Mouse (Mus musculus) E14TG2a.4 (cell line): ENCODE results near the gene Hist1h2ae.
"Not testable (repeated sequence)": the region's sequence is repeated elsewhere in the genome, so short reads cannot be mapped to it uniquely, and the experiment has no call there.

Experiments used
- H3K27me3 ChIP-seq: 2 replicates; pipeline ENCODE4 v1.6.1; 2014; ENCODE audit warnings: low read length, control low read depth; ENCODE audit not compliant: insufficient read depth
- H3K36me3 ChIP-seq: 2 replicates; pipeline ENCODE4 v1.6.1; 2014; ENCODE audit warnings: low read length, control low read depth; ENCODE audit not compliant: insufficient read depth
- H3K4me1 ChIP-seq: replicated peaks from 2 replicates; pipeline ENCODE4 v1.6.1; 2014; ENCODE audit warnings: low read depth, low read length, control low read depth
- H3K4me3 ChIP-seq: replicated peaks from 2 replicates; pipeline ENCODE4 v1.5.1; 2014; ENCODE audit warnings: mild to moderate bottlenecking, low read length
- H3K9me3 ChIP-seq: 2 replicates; pipeline ENCODE4 v1.6.1; 2014; ENCODE audit warnings: low read length, control low read depth
- CTCF ChIP-seq: conservative IDR thresholded peaks from 2 replicates; pipeline ENCODE4 v1.5.1; 2014; ENCODE audit warnings: low read length
- NANOG ChIP-seq: IDR thresholded peaks from 2 replicates; pipeline ENCODE4 v1.6.1; 2014; ENCODE audit warnings: borderline replicate concordance, low read length, mixed read lengths
- POU5F1 ChIP-seq: IDR thresholded peaks from 2 replicates; pipeline ENCODE4 v1.6.1; 2014; ENCODE audit warnings: low read length, borderline replicate concordance

The Hist1h2ae gene

DNA sequence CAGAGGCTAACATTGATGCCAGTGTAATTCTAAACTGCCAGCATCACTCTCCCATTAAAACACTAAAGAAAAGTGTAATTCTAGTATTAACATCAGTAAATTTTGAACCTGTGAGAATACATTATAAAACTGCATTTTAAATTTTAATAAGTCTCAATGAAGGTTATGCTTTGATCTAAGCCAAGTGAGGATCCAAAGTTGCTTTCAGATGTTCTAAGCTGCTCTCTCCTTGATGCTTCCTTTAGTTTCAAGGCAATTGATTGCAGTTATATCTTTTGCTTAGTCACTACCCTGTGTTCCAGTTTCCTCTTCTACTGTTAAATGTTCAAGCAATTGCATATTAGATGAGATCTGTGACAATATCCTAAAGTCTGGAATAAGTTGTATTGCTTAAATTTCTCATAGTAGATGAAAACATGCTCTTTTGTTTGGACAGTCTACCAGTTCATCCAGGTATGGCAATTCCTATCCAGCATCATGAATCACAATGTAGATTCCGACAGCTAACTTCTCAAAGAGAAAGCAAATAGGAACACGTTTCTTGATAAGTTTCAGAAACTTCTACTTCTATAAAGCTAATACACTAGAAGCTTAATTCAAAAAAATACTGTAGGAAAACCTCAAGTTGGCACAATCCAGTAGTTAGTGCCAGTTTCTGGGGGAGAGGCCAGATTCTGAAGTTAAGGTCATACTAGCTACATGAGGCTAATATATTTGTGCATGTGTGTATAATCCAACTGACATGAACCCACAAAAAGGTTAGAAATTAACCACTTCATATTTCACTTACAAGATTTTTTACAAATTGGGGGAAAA, 1.4 kb upstream of the Hist1h2ae start:
- no peaks in the 10 kb centered on the region for H3K27me3 ChIP-seq
- H3K36me3 ChIP-seq = no peaks in the 10 kb centered on the region
- no peak for TF ChIP-seq NANOG
- no peak for TF ChIP-seq CTCF
- no peak for TF ChIP-seq POU5F1
- peak overlapping the region; percentile 69 for H3K4me3 ChIP-seq
- H3K4me1 ChIP-seq = peaks cover 24% of the 10 kb centered on the region
- no peaks in the 10 kb centered on the region for H3K9me3 ChIP-seq

- not testable (repeated sequence) for H3K27me3 ChIP-seq, H3K9me3 ChIP-seq, H3K36me3 ChIP-seq
- peak overlapping the region; percentile 69 for H3K4me3 ChIP-seq
- peaks cover 16% of the 10 kb centered on the region for H3K4me1 ChIP-seq
These were observed 641 bp upstream of the Hist1h2ae start for GRCm38 (mm10) chr13:23571504-23572217.

DNA sequence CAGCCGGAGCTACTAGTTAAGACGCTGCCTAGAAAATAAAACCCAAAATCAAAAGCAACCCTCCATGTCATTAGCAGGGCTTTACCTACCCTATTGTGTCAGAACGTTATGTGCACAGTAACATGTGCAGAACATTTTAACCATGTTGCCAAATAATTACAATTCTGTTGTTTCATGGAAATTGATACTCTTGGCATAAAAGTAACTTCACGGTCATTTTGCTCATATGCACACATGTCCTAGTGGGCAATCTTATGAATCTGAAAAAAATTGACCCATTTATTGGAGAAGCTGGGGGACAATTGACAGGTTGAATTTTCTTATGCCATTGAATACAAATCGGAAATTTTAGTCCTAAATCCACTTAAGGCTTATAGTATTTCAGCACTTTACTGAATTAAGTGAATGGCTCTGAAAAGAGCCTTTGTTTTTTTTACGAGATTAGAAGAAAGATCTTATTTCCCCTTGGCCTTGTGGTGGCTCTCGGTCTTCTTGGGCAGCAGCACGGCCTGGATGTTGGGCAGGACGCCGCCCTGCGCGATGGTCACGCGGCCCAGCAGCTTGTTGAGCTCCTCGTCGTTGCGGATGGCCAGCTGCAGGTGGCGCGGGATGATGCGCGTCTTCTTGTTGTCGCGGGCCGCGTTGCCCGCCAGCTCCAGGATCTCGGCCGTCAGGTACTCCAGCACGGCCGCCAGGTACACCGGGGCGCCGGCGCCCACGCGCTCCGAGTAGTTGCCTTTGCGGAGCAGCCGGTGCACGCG, 579 bp downstream of the Hist1h2ae start:
- Histone ChIP-seq H3K4me3 (peak overlapping the region; percentile 69), H3K4me1 (peaks cover 17% of the 10 kb centered on the region)
- not testable (repeated sequence) for H3K9me3 ChIP-seq, H3K36me3 ChIP-seq, H3K27me3 ChIP-seq

GRCm38 (mm10) chr13:23564482-23564881, 6.5 kb downstream of the Hist1h2ae start:
- no peak for TF ChIP-seq CTCF
- TF ChIP-seq POU5F1 = no peak
- no peak for TF ChIP-seq NANOG
- Histone ChIP-seq H3K9me3 (no peaks in the 10 kb centered on the region), H3K36me3 (no peaks in the 10 kb centered on the region), H3K27me3 (no peaks in the 10 kb centered on the region), H3K4me1 (peaks cover 16% of the 10 kb centered on the region), H3K4me3 (no peak overlapping the region)

DNA sequence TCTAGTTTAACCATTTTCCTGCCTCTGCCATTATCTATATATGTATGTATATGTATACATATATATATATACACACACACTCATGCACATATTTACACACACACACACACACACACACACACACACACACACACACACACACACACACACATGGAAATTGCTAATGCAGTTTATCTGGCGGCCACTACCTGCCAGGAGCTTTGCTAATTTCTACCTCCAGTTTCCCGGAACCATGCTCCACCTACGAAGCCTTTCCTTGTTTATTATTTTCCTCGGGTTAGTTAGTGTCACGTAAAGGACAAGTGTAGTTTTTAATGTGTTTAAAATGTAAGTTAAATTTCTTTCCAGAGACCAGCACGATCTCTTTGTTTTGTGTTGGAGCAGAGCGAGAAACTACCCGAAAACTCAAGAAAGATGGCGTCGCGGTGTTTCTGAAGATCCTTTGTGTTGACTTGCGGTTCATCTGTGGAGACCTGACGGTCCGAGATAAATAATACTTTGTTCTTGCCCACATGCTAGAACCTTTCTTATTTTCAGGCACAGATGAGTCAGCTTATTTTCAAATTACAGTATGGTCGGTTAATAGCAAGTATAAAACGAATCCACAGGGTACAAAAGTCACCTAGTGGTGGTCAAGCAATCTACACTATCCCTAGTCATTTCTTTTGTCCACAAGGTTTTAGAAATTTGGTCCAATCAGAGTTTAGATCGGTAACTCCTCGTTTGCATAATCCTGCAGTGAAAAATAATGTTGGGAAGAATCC, 8.1 kb downstream of the Hist1h2ae start:
- no peaks in the 10 kb centered on the region for H3K27me3 ChIP-seq
- no peak for TF ChIP-seq POU5F1
- peak; percentile 59 for TF ChIP-seq CTCF
- TF ChIP-seq NANOG = no peak
- H3K4me3 ChIP-seq = peak overlapping the region; percentile 74
- H3K9me3 ChIP-seq = no peaks in the 10 kb centered on the region
- peaks cover 16% of the 10 kb centered on the region for H3K4me1 ChIP-seq
- H3K36me3 ChIP-seq = no peaks in the 10 kb centered on the region

DNA sequence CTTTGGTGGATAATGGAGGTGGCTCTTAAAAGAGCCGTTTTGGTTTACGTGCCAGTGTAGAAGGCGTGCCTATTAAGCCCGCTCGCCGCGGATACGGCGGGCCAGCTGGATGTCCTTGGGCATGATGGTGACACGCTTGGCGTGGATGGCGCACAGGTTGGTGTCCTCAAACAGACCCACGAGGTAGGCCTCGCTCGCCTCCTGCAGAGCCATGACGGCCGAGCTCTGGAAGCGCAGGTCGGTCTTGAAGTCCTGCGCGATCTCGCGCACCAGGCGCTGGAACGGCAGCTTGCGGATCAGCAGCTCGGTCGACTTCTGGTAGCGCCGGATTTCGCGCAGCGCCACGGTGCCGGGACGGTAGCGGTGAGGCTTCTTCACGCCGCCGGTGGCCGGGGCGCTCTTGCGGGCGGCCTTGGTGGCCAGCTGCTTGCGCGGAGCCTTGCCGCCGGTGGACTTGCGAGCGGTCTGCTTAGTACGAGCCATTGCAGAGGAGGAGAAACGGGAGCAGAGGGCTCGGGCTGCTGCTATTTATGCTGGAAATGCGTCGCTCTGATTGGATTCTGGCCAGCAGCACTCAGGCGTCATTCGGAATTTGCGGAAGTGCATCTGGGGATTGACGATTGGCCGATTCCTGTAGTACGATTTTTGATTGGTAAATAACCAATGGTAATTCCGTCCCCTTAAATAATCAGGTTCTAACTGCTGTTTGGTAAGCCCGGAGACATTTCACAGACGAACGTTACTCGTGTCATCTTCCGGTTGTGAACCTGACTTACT, 8.9 kb downstream of the Hist1h2ae start, which contains the start of gene Hist1h3e:
Gene Hist1h3e, minus strand, starts transcription at position 487 of the 777 bp plus-strand sequence.
- Histone ChIP-seq H3K4me3 (peak within 1 kb of the TSS; percentile 74), H3K4me1 (peaks cover 21% of the 10 kb centered on the region)
- H3K27me3 ChIP-seq, H3K36me3 ChIP-seq, H3K9me3 ChIP-seq: not testable (repeated sequence)

GRCm38 (mm10) chr13:23561531-23561882, 9.5 kb downstream of the Hist1h2ae start:
- Histone ChIP-seq H3K4me3 (peak overlapping the region; percentile 63), H3K4me1 (peaks cover 24% of the 10 kb centered on the region)
- not testable (repeated sequence) for H3K36me3 ChIP-seq, H3K27me3 ChIP-seq, H3K9me3 ChIP-seq

DNA sequence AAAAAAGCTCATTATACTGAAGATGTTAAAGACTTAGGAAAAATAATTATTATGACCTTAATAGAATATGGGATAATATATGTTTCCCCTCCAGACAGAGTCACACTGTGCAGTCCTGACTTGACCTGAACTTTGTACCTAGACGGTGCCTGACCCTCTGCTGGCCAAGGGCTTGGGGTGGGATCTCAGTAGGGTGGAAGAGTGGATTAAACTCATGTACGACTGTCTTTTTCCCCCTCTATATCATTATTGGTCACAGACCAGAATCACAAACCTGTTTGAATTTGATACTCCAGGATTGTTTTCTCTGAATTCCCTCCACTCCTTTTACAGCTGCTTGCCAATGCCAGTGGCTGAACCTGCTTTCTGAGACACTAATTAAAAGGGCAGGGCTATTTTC, 10.3 kb downstream of the Hist1h2ae start:
- H3K27me3 ChIP-seq, H3K9me3 ChIP-seq, H3K36me3 ChIP-seq: not testable (repeated sequence)
- Histone ChIP-seq H3K4me3 (0 out of 2 replicates have a peak overlapping the region, but pooled peaks have one; percentile 13), H3K4me1 (peaks cover 27% of the 10 kb centered on the region)
